7 mouse cellular contexts compared by ENCODE assay signal in the genomic region with DNA sequence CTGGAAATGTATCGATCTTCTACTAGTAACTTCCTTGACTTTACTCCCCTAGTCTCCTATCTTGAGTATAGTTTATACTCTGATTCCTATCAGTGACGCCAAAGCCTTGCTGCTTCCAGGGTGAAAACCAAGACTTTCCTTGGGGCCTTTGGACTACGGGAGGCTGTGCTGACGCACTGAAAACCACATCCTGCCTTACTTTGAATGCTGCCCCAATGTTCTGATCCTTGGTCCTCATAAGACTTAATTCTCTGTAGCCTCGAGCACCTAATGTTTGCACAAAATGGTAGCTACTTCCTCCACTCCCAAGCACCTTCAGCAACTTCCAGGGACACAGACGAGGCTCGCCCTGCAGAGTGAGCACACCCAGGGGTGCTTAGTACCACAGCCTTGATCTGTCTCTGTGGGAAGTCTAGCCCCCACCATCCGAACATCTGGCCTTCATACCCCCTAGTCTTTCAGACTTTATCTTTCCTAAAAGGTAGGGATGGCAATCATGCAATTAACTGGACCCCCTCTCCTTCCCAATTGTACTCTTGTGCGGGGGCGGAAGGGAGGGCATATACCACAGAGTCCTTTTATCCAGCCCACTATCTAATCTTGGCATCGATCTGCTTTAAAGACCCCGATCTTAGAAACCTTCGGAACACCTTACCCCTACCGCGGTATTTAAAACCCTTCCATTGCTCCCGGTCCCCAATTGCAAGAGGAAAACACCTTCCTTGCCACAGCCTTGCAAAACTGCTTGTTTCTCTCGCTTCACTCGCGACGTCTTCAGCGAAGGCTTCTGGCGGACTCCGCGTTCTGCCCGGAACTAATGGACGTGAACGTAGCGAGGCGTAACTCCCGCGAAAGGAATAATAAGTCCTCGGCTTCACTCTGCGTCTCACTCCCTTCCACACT. TPM values are rescaled to one million over a fixed set of nuclear protein-coding genes. Genes with fewer than 3 reads are reported as not detected.
DNase-seq lines count a peak whose midpoint lies in the region; ATAC-seq and TF ChIP-seq lines count a peak whose summit lies in the region.

No protein-coding gene starts in this region.

- TF ChIP-seq POLR2A in spleen, adult 2 months (IDR thresholded peaks at IDR 0.05; ENCODE audit: low read depth, low read length), result no peak

- H3K9ac ChIP-seq in embryonic facial prominence, embryonic 14.5 days (ENCODE audit: low read depth, low read length), result peak overlapping the region; percentile 93
- H3K9ac ChIP-seq in intestine, embryonic 16.5 days (ENCODE audit: low read depth, low read length), result peak overlapping the region; percentile 97
- peak overlapping the region; percentile 65 for H3K9ac ChIP-seq in neural tube, embryonic 14.5 days (replicated peaks; ENCODE audit: low read depth, low read length)

- DNase-seq in spleen, adult 2 months (ENCODE audit: low read depth in 1 of 2, low spot score in 2 of 2), result no peak
- no peak for DNase-seq in spleen, postnatal 36 days (ENCODE audit: low spot score in 2 of 2)
- DNase-seq in embryonic facial prominence, embryonic 14.5 days (ENCODE audit: low spot score), result no peak
- no peak for DNase-seq in embryo, embryonic 10.5 days (ENCODE audit: low spot score)
- DNase-seq in cerebellum, postnatal 10 days, result no peak

- peak overlapping the region; percentile 90 for H3K4me3 ChIP-seq in spleen, adult 2 months (ENCODE audit: extremely low read depth, insufficient read depth, insufficient read length)
- H3K4me3 ChIP-seq in embryonic facial prominence, embryonic 14.5 days (ENCODE audit: low read depth, low read length), result peak overlapping the region; percentile 95
- peak overlapping the region; percentile 99 for H3K4me3 ChIP-seq in intestine, embryonic 16.5 days (ENCODE audit: low read length)
- peak overlapping the region; percentile 91 for H3K4me3 ChIP-seq in neural tube, embryonic 14.5 days (ENCODE audit: low read depth, low read length)

- no peaks in the 10 kb centered on the region for H3K9me3 ChIP-seq in embryonic facial prominence, embryonic 14.5 days (ENCODE audit: control insufficient read depth, low read length)
- no peaks in the 10 kb centered on the region for H3K9me3 ChIP-seq in intestine, embryonic 16.5 days (ENCODE audit: control insufficient read depth, low read length)
- no peaks in the 10 kb centered on the region for H3K9me3 ChIP-seq in neural tube, embryonic 14.5 days (ENCODE audit: control insufficient read depth, low read length)

- peak overlapping the region; percentile 65 for H3K27ac ChIP-seq in spleen, adult 2 months (ENCODE audit: insufficient read depth, low read length)
- H3K27ac ChIP-seq in embryonic facial prominence, embryonic 14.5 days (replicated peaks; ENCODE audit: low read depth, low read length), result peak overlapping the region; percentile 81
- peak overlapping the region; percentile 83 for H3K27ac ChIP-seq in intestine, embryonic 16.5 days (ENCODE audit: low read length)
- peak overlapping the region; percentile 75 for H3K27ac ChIP-seq in neural tube, embryonic 14.5 days (ENCODE audit: low read depth, low read length)

- H3K36me3 ChIP-seq in spleen, adult 2 months (ENCODE audit: control insufficient read depth, insufficient read depth, low read length), result no peaks in the 10 kb centered on the region
- H3K36me3 ChIP-seq in embryonic facial prominence, embryonic 14.5 days (ENCODE audit: control insufficient read depth, insufficient read depth, low read length), result no peaks in the 10 kb centered on the region
- H3K36me3 ChIP-seq in intestine, embryonic 16.5 days (ENCODE audit: control insufficient read depth, insufficient read depth, low read length), result no peaks in the 10 kb centered on the region
- no peaks in the 10 kb centered on the region for H3K36me3 ChIP-seq in neural tube, embryonic 14.5 days (ENCODE audit: control insufficient read depth, insufficient read depth, low read length)

- peaks cover 7% of the 10 kb centered on the region for H3K4me1 ChIP-seq in spleen, adult 2 months (ENCODE audit: control insufficient read depth, insufficient read depth, insufficient read length)
- peaks cover 16% of the 10 kb centered on the region for H3K4me1 ChIP-seq in embryonic facial prominence, embryonic 14.5 days (ENCODE audit: control insufficient read depth, insufficient read depth, low read length)
- H3K4me1 ChIP-seq in intestine, embryonic 16.5 days (ENCODE audit: control insufficient read depth, insufficient read depth, low read length), result peaks cover 19% of the 10 kb centered on the region
- H3K4me1 ChIP-seq in neural tube, embryonic 14.5 days (ENCODE audit: control insufficient read depth, insufficient read depth, low read length), result peaks cover 20% of the 10 kb centered on the region

- H3K27me3 ChIP-seq in spleen, adult 2 months (ENCODE audit: control insufficient read depth, insufficient read depth, low read length), result no peaks in the 10 kb centered on the region
- H3K27me3 ChIP-seq in embryonic facial prominence, embryonic 14.5 days (replicated peaks; ENCODE audit: control insufficient read depth, insufficient read depth, low read length), result no peaks in the 10 kb centered on the region
- no peaks in the 10 kb centered on the region for H3K27me3 ChIP-seq in intestine, embryonic 16.5 days (replicated peaks; ENCODE audit: control insufficient read depth, insufficient read depth, low read length)
- H3K27me3 ChIP-seq in neural tube, embryonic 14.5 days (ENCODE audit: control insufficient read depth, insufficient read depth, low read length), result no peaks in the 10 kb centered on the region

- no peak for TF ChIP-seq CTCF in spleen, adult 2 months (IDR thresholded peaks at IDR 0.05; ENCODE audit: extremely low read depth, insufficient read depth, insufficient read length, insufficient replicate concordance)

- peak overlapping the region; percentile 77 for H3K4me2 ChIP-seq in embryonic facial prominence, embryonic 14.5 days (ENCODE audit: low read depth, low read length)
- peak overlapping the region; percentile 76 for H3K4me2 ChIP-seq in intestine, embryonic 16.5 days (ENCODE audit: low read depth, low read length)
- peak overlapping the region; percentile 86 for H3K4me2 ChIP-seq in neural tube, embryonic 14.5 days (ENCODE audit: low read depth, low read length)

- ATAC-seq in embryonic facial prominence, embryonic 14.5 days (ENCODE audit: low read depth), result peak; percentile 15; the same call in 1 of the 2 replicates
- peak; percentile 32 for ATAC-seq in intestine, embryonic 16.5 days
- ATAC-seq in neural tube, embryonic 14.5 days (ENCODE audit: low read depth), result peak; percentile 10; the same call in 1 of the 2 replicates

- 4% methylated on average over 33 of the region's 33 CpGs for WGBS in spleen, adult 2 months
- WGBS in embryonic facial prominence, embryonic 14.5 days, result 10% methylated on average over 33 of the region's 33 CpGs
- 9% methylated on average over 33 of the region's 33 CpGs for WGBS in intestine, embryonic 16.5 days
- WGBS in neural tube, embryonic 14.5 days, result 13% methylated on average over 33 of the region's 33 CpGs

RNA-seq across cellular contexts. Expression of gene Gan, which starts 0.8 kb away (rescaled TPM):
- 2.9 and 3.4 TPM in 2 replicates for polyA plus RNA-seq in spleen, adult 2 months (2012; rRNA removed)
- polyA plus RNA-seq in embryonic facial prominence, embryonic 14.5 days (2014; fragmentation: Nextera tagmentation; extraction: Ambion mirVana), result 3.0 and 3.5 TPM in 2 replicates
- 1.5 TPM in 2 replicates for polyA plus RNA-seq in intestine, embryonic 16.5 days (2015; fragmentation: Nextera tagmentation; extraction: Ambion mirVana)
- 3.5 and 4.1 TPM in 2 replicates for polyA plus RNA-seq in neural tube, embryonic 14.5 days (2014; fragmentation: Nextera tagmentation; extraction: Ambion mirVana)
